Mouse (Mus musculus): ENCODE measurements at regions not wholly inside any gene's neighbourhood (a gene's known extent, or its start where the extent isn't known, plus 50 kb on each side); places are given as distances from the start of the nearest gene placed in this dataset.

DNA sequence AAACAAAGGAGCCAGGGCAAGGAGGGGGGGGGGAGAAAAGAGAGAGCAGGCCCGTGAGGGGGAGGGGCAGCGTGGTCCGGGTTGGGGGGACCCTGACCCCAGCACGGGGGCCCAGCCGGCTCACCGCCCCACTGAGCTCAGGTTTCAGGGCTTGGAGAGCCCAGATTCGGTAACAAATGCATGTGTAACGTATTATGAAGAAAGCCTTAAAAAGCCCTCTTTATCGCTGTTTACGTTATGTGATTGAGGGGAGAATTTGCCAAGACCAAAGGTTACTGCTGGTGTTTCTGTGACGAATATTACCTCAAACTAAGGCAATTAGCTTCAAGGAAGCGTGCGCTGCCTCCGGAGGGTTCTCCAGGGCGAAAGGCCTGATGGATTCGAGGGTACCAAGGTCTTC is 54.2 kb downstream of the Barx1 start:
- DNase-seq: no peak

DNA sequence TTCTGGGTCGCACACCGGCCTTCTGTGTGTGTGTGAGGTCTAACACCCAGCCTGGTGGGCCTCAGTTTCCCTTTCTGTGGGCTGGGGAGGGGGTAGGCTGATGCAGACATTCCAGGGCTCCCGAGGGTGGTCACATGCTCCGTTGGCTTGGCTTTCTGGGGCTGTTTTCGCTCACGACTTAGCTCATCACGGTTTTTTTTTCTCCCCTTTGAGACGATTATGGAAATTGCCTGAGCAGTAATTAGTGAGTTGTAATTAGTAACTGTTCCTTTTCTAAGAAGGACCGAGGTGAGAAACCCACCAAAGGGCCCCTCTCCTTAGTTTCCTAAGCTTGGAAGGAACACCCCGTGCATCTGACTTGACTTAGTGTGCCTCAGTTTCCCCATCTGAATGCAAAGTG is 54.7 kb downstream of the Barx1 start:
- no peak for DNase-seq

DNA sequence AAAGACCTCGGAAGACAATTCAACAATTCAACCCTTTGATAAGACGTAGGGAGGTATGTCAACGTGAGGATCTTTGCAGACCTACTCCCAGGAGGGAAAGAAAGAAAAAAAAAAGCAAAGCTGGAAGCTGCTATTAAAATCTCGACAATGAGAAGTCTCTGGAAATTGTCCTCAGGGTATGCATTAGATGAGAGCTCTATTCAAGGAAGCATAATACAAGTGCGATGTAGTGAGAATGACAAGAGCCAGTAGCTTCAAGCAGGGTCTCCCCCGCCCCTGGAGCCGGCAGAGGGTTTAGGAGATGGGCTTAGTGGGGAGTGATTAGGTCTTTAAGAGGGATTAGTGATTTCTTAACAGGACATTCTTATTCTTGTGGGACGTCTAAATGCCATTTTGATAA is 60.9 kb downstream of the Barx1 start:
- no peak for DNase-seq

DNA sequence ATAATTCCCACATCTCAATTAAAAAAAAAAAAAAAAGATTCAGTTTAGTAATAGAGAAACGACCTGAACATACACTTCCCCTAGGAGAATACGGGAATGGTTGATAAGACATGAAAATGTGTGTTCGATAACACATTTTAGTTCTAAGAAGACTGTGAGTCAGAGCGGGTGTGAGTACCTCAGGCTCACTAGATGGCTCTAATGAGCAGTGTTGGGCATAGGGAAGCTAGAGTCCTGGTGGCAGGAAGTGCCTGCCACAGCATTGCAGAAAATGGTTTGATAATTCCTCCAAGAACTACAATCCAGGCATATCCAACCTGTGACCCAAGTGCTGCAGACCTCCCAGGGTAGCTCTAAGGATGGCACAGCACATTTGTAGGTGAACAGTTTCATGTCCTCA is 63.6 kb downstream of the Barx1 start:
- DNase-seq: no peak

DNA sequence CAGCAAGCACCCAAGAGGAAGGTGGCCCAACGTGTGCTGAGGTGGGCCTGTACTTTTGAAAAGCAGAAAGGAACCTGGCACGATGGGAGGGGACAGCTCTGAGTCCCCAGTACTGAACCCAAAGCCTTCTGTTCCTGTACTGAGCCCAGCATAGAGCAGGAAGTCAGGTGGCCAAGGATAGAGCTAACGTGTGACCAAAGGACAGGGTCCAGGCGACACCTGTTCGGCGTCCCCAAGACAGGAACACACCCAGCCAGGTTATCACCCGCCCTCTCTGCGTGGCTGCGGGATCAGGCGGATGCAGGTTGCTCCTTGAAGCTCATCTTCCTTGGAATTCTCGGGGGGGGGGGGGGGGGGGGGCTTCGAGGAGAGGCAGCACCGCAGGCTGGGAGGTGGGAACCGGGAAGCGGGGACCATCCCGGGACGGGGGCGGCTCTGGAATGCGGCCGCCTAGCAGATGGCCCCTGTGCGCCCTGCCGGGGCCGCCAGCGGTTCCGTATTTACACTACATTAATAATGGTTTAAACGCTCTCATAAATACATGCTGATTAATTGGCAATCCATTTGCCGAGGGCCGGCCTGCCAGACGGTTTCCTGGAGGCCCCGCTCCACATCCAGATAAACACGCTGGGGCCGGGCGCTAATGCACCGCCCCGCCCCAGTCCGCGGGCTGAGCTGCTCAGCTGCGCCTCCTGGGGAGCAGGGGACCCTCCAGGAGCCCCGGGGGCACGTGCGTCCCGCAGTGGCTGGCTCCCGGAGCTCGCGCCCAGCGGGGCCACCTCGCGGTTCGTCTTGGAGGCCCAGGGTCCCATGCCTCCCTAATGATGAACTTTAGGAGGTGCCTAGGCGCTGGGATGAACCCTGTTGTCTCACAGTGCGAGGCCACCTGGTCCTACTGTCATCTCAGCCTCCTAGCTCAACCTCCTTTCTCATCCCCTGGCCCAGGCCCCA is 68.5 kb downstream of the Barx1 start:
- DNase-seq: no peak

DNA sequence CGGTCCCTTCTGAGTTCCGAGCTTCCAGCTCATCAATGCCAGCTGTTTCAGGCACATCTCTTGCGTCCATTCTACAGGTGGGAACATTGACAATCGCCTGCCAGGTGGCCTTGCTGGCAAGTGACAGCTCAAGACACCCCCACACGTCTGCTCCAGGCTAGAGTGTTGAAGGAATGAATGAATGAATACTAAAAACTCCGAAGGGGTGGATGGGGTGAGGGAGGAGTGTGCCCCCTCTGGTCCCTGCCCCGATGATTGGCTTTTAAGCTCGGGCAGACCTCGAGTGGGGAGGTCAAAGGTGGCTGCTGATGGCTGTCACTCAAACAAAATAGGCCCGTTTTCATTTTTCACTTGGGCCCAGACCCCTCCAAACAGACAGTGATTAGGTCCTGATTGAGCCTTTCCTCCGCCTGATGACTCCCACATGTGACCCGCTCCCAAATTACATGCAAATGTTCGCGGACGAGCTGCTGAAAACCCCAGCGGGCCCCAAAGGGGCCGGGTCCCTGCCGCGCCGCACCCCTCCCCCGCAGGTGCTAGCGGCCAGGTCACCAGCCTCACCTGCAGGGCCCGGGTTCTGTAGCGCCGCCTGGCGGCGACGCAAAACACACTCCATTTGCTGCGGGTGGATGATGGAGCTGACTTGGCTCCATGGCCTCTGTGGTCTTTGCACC is 69.5 kb downstream of the Barx1 start:
- DNase-seq: peak; percentile 47 to 53

DNA sequence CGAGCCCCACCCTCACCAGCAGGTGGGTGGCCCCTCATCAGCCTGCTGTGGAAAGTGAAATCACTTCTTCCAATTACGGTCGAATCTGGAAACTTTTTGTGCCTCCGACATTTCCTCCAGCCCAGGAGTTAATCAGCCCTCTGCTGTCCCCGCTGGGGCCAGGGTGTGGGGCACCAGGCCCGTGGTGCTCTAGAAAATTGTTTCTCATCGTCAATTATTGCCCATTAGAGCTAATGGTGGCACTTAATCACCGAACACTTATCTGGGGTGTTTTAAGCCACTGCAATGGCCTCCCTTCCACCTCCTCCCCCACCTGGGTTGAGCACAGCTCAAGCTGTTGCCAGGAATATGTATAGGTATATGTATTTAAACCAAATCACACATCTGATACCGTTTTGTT is 72.2 kb downstream of the Barx1 start:
- no peak for DNase-seq

DNA sequence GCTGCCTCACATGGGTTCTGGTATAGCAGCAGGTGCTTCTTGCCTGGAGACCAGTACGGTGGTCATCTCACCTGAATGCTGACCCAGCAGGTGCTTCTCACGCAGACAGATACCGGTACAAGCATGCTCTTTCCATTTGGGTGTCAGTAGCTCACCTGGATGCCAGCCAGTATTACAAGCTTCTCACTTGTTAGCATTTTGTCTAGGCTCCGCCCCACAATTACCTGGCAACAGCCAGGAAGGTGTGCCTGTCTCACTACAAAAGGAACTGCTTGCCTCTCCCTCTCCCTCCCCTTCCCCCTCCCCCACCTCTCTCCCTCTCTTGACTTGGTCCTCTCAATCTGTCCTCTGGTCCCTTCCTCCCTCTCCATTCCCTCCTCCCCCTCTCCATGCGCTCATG is 82.8 kb downstream of the Barx1 start:
- DNase-seq: no peak

DNA sequence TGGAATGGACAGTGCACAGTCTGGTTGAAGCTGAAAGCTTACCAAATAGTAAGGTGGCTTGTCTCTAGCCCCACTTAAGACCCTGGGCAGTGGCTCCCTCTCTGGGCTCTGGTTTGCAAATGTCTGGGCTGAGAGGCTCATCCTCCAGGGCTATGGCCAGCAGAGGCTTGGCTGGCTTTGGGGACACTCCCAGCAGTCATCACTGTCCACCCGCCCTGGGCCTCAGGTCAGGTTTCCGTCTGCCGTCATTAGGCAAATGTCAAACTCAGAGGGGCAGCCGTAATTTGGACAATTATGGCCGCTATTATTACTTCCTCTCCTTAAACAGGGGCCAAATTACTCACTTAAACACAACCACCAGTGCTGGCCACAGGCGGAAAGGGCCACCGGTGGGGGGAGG is 83.5 kb downstream of the Barx1 start:
- DNase-seq: no peak

Data from B cell, adult 2 months (primary cell).